Mouse (Mus musculus) liver, embryonic 16.5 days (tissue): ENCODE measurements around the gene Ccdc36. TPM values are rescaled to one million over a fixed set of nuclear protein-coding genes. Genes with fewer than 3 reads are reported as not detected.

Source experiments
- ATAC-seq: fragments of 200-750 bp; cut with Nextera tagmentation; 2 replicates; pipeline ENCODE4 v1.8.0; 2017; ENCODE audit warnings: low read depth, mild to moderate bottlenecking, moderate number of reproducible peaks, moderate library complexity
- H3K27ac ChIP-seq: fragments of 300-500 bp; sonication (generic); 2 replicates; pipeline ENCODE4 v1.5.1; 2014; ENCODE audit warnings: mild to moderate bottlenecking, low read length
- H3K27me3 ChIP-seq: fragments of 300-500 bp; sonication (generic); 2 replicates; pipeline ENCODE4 v1.6.1; 2014; ENCODE audit warnings: low read depth, low read length, mixed read lengths; ENCODE audit not compliant: control insufficient read depth, insufficient read depth
- H3K36me3 ChIP-seq: fragments of 300-500 bp; sonication (generic); 2 replicates; pipeline ENCODE4 v1.6.1; 2014; ENCODE audit warnings: mild to moderate bottlenecking; ENCODE audit not compliant: control insufficient read depth, insufficient read depth
- H3K4me1 ChIP-seq: fragments of 300-500 bp; sonication (generic); 2 replicates; pipeline ENCODE4 v1.6.1; 2014; ENCODE audit warnings: low read depth, low read length, mixed read lengths; ENCODE audit not compliant: control insufficient read depth
- H3K4me2 ChIP-seq: fragments of 300-500 bp; sonication (generic); 2 replicates; pipeline ENCODE4 v1.6.1; 2014; ENCODE audit warnings: low read depth, low read length, mixed read lengths
- H3K4me3 ChIP-seq: fragments of 300-500 bp; sonication (generic); 2 replicates; pipeline ENCODE4 v1.5.1; 2014; ENCODE audit warnings: low read depth, mild to moderate bottlenecking, low read length
- H3K9ac ChIP-seq: fragments of 300-500 bp; sonication (generic); 2 replicates; pipeline ENCODE4 v1.6.1; 2014; ENCODE audit warnings: low read depth, low read length
- H3K9me3 ChIP-seq: fragments of 300-500 bp; sonication (generic); replicated peaks from 2 replicates; pipeline ENCODE4 v1.6.1; 2016; ENCODE audit warnings: low read length; ENCODE audit not compliant: control insufficient read depth
- WGBS: fragments of 180-500 bp; shearing (Covaris S2); extraction: QIAGEN DNeasy Blood & Tissue Kit; methylation state at CpG from one replicate; pipeline ENCODE4 v1.1.7; 2014; ENCODE audit not compliant: insufficient replicate concordance; 5-methylcytosine and 5-hydroxymethylcytosine counted together
- polyA plus RNA-seq: library from polyadenylated mRNA; unstranded; fragments of >200 nt; fragmentation: Nextera tagmentation; extraction: Ambion mirVana; gene quantifications from 2 replicates; pipeline ENCODE4 v1.2.1, GENCODE M21; 2015

Gene Ccdc36
- polyA plus RNA-seq, 1 experiment from 2014 or later, result 0.08 TPM

- Histone ChIP-seq H3K4me1 (peaks cover 39% of the 10 kb centered on the region), H3K9ac (peak overlapping the region; percentile 68)
- 0 out of 2 replicates have a peak, but pooled peaks have one; percentile 23 for ATAC-seq
Observed at GRCm38 (mm10) chr9:108451519-108452160, 23.4 kb upstream of the Ccdc36 start.

GRCm38 (mm10) chr9:108451170-108451493, 22.8 kb upstream of the Ccdc36 start:
- Histone ChIP-seq H3K4me1 (peaks cover 36% of the 10 kb centered on the region), H3K27ac (peak overlapping the region; percentile 69), H3K36me3 (no peaks in the 10 kb centered on the region), H3K9me3 (no peaks in the 10 kb centered on the region), H3K9ac (peak overlapping the region; percentile 36), H3K4me3 (peak overlapping the region; percentile 46), H3K4me2 (peak overlapping the region; percentile 98), H3K27me3 (no peaks in the 10 kb centered on the region)
- ATAC-seq, result peak; percentile 74
- 32% methylated on average over 6 of the region's 6 CpGs for WGBS

More at GRCm38 (mm10) chr9:108451519-108452160, 23.4 kb upstream of the Ccdc36 start:
- peak overlapping the region; percentile 98 for H3K4me2 ChIP-seq
- peak overlapping the region; percentile 69 for H3K27ac ChIP-seq
- H3K27me3 ChIP-seq, result no peaks in the 10 kb centered on the region
- H3K9me3 ChIP-seq, result no peaks in the 10 kb centered on the region
- peak overlapping the region; percentile 70 for H3K4me3 ChIP-seq
- 45% methylated on average over 6 of the region's 6 CpGs for WGBS
- no peaks in the 10 kb centered on the region for H3K36me3 ChIP-seq

- Histone ChIP-seq H3K4me2 (peak overlapping the region; percentile 98), H3K4me1 (peaks cover 34% of the 10 kb centered on the region), H3K9ac (peak overlapping the region; percentile 36), H3K4me3 (peak overlapping the region; percentile 46), H3K27me3 (no peaks in the 10 kb centered on the region), H3K36me3 (no peaks in the 10 kb centered on the region), H3K9me3 (no peaks in the 10 kb centered on the region), H3K27ac (peak overlapping the region; percentile 69)
- WGBS, result 62% methylated on average over 21 of the region's 21 CpGs
- ATAC-seq, result no peak
Observed at GRCm38 (mm10) chr9:108450292-108451169, 22.2 kb upstream of the Ccdc36 start.

GRCm38 (mm10) chr9:108449860-108450259, 21.6 kb upstream of the Ccdc36 start:
- Histone ChIP-seq H3K4me1 (peaks cover 34% of the 10 kb centered on the region), H3K4me3 (no peak overlapping the region), H3K9ac (no peak overlapping the region), H3K27ac (no peak overlapping the region), H3K4me2 (0 out of 2 replicates have a peak overlapping the region, but pooled peaks have one; percentile 98), H3K36me3 (no peaks in the 10 kb centered on the region), H3K27me3 (no peaks in the 10 kb centered on the region), H3K9me3 (no peaks in the 10 kb centered on the region)
- 78% methylated on average over 4 of the region's 4 CpGs for WGBS
- ATAC-seq, result no peak

GRCm38 (mm10) chr9:108445125-108445524, 16.8 kb upstream of the Ccdc36 start:
- 28% methylated on average over 9 of the region's 9 CpGs for WGBS
- Histone ChIP-seq H3K4me2 (no peak overlapping the region), H3K9me3 (no peaks in the 10 kb centered on the region), H3K27ac (no peak overlapping the region), H3K4me1 (peaks cover 6% of the 10 kb centered on the region), H3K9ac (no peak overlapping the region), H3K36me3 (no peaks in the 10 kb centered on the region), H3K4me3 (no peak overlapping the region), H3K27me3 (no peaks in the 10 kb centered on the region)
- no peak for ATAC-seq

- Histone ChIP-seq H3K27ac (no peak overlapping the region), H3K4me1 (no peaks in the 10 kb centered on the region), H3K27me3 (no peaks in the 10 kb centered on the region), H3K9ac (no peak overlapping the region), H3K36me3 (no peaks in the 10 kb centered on the region), H3K9me3 (no peaks in the 10 kb centered on the region), H3K4me3 (no peak overlapping the region), H3K4me2 (no peak overlapping the region)
- no peak for ATAC-seq
- WGBS, result 81% methylated on average over 11 of the region's 11 CpGs
Observed at GRCm38 (mm10) chr9:108441236-108441919, 13.1 kb upstream of the Ccdc36 start.

GRCm38 (mm10) chr9:108440485-108440884, 12.2 kb upstream of the Ccdc36 start:
- Histone ChIP-seq H3K36me3 (no peaks in the 10 kb centered on the region), H3K27ac (no peak overlapping the region), H3K4me1 (no peaks in the 10 kb centered on the region), H3K4me3 (no peak overlapping the region), H3K9me3 (no peaks in the 10 kb centered on the region), H3K9ac (no peak overlapping the region), H3K27me3 (no peaks in the 10 kb centered on the region), H3K4me2 (no peak overlapping the region)
- no peak for ATAC-seq
- WGBS, result 54% methylated on average over 5 of the region's 5 CpGs

GRCm38 (mm10) chr9:108439176-108439575, 10.9 kb upstream of the Ccdc36 start:
- Histone ChIP-seq H3K9me3 (no peaks in the 10 kb centered on the region), H3K4me2 (no peak overlapping the region), H3K27ac (no peak overlapping the region), H3K4me1 (no peaks in the 10 kb centered on the region), H3K27me3 (no peaks in the 10 kb centered on the region), H3K36me3 (no peaks in the 10 kb centered on the region), H3K9ac (no peak overlapping the region), H3K4me3 (no peak overlapping the region)
- 70% methylated on average over 6 of the region's 6 CpGs for WGBS
- ATAC-seq, result no peak
